Comparison of ENCODE assay signal across 8 mouse cellular contexts in genomic region chr16:22009099-22009584, GRCm38 (mm10). TPM values are rescaled to one million over a fixed set of nuclear protein-coding genes. Genes with fewer than 3 reads are reported as not detected.
DNase-seq lines count a peak whose midpoint lies in the region; ATAC-seq lines count a peak whose summit lies in the region.

Gene Senp2 (plus strand): TSS chr16:22009484.

- peak; percentile 100 for DNase-seq in adipocyte (ENCODE audit: low spot score)
- DNase-seq in embryo, embryonic 10 days (ENCODE audit: low spot score), result peak; percentile 100
- peak; percentile 100 for DNase-seq in gastrocnemius, postnatal 10 days
- DNase-seq in induced T-regulatory cell, adult 2 months (ENCODE audit: low read depth), result peak; percentile 100
- DNase-seq in left cerebral cortex, adult 9 months (ENCODE audit: low spot score in 2 of 2), result peak; percentile 100
- DNase-seq in right cerebral cortex, postnatal 14 days, result peak; percentile 100
- DNase-seq in urinary bladder, postnatal 36 days (ENCODE audit: low spot score in 2 of 2), result peak; percentile 98 to 100

- ATAC-seq in megakaryocyte progenitor cell, adult 5-6 weeks (replicated peaks; ENCODE audit: poor library complexity), result peak; percentile 97

RNA-seq across cellular contexts. Expression of gene Senp2, which starts in this region (rescaled TPM):
- 10 to 100 TPM; 21.2 to 22.6 TPM for total RNA-seq in gastrocnemius, postnatal 10 days (2021)
- total RNA-seq in megakaryocyte progenitor cell, adult 5-6 weeks (2015), result 48.1 and 48.9 TPM in 2 replicates
- 42.4 and 42.8 TPM in 2 replicates for total RNA-seq in megakaryocyte progenitor cell, adult 5-6 weeks (2017)

Comparison
In these comparisons a context has a peak if more than half of its experiments do, and no peak if none do; other contexts are left out.
1. Peak in every context shown above with its lines: DNase-seq and ATAC-seq.